In genomic region chr11:73013981-73014380, GRCm38 (mm10) we compare ENCODE assay signal across 19 mouse cellular contexts. TPM values are rescaled to one million over a fixed set of nuclear protein-coding genes. Genes with fewer than 3 reads are reported as not detected.
DNase-seq lines count a peak whose midpoint lies in the region; ATAC-seq and TF ChIP-seq lines count a peak whose summit lies in the region.
"Had no signal": no experiment of that assay in that cellular context is flagged by ENCODE, and none has a peak within 500 bp of the region (broad histone marks: within the 10 kb centered on the region; RNA-seq: fewer than 3 reads in every experiment).

No protein-coding gene starts in this region.

- no peaks in the 10 kb centered on the region for H3K9me3 ChIP-seq in kidney, embryonic 15.5 days (replicated peaks)
- H3K9me3 ChIP-seq in lung, postnatal 0 days (ENCODE audit: low read length) = no peaks in the 10 kb centered on the region
- H3K9me3 ChIP-seq: forebrain, embryonic 15.5 days; heart, embryonic 13.5 days; limb, embryonic 10.5 days; liver, embryonic 13.5 days; stomach, embryonic 15.5 days had no signal

- H3K4me3 ChIP-seq in kidney, embryonic 15.5 days (replicated peaks) = no peak overlapping the region
- no peak overlapping the region for H3K4me3 ChIP-seq in lung, adult 2 months (replicated peaks; ENCODE audit: extremely low read depth, low read depth, low read length)
- no peak overlapping the region for H3K4me3 ChIP-seq in lung, postnatal 0 days (ENCODE audit: low read depth, low read length)
- H3K4me3 ChIP-seq: forebrain, embryonic 15.5 days; heart, embryonic 13.5 days; limb, embryonic 10.5 days; liver, embryonic 13.5 days; stomach, embryonic 15.5 days had no signal

- DNase-seq in cerebellum, adult 11 months = peak; percentile 36
- DNase-seq in kidney, adult 18-20 months = peak; percentile 73
- DNase-seq in lung, adult 2 months = peak; percentile 37
- DNase-seq in lung, postnatal 0 days (ENCODE audit: low spot score) = no peak
- DNase-seq in adrenal gland, postnatal 25 days = peak; percentile 53
- no peak for DNase-seq in layer of hippocampus, adult 9-11 months
- DNase-seq: heart, adult 11 months; heart, postnatal 36 days; liver, embryonic 13.5 days; lung, postnatal 10 days; right cerebral cortex, postnatal 14 days had no signal

- TF ChIP-seq POLR2A in lung, adult 2 months (IDR thresholded peaks at IDR 0.05; ENCODE audit: borderline replicate concordance, extremely low read depth, low read depth, low read length) = no peak

- TF ChIP-seq EP300 in lung, postnatal 0 days (IDR thresholded peaks at IDR 0.05) = no peak

- H3K27ac ChIP-seq in kidney, embryonic 15.5 days = no peak overlapping the region
- no peak overlapping the region for H3K27ac ChIP-seq in lung, postnatal 0 days (ENCODE audit: low read length)
- H3K27ac ChIP-seq: forebrain, embryonic 15.5 days; heart, embryonic 13.5 days; limb, embryonic 10.5 days; liver, embryonic 13.5 days; stomach, embryonic 15.5 days had no signal

- no peak overlapping the region for H3K9ac ChIP-seq in kidney, embryonic 15.5 days
- no peak overlapping the region for H3K9ac ChIP-seq in lung, postnatal 0 days (replicated peaks; ENCODE audit: low read depth)
- H3K9ac ChIP-seq: forebrain, embryonic 15.5 days; heart, embryonic 13.5 days; liver, embryonic 13.5 days; stomach, embryonic 15.5 days had no signal

- 71% methylated on average over 5 of the region's 5 CpGs for WGBS in kidney, embryonic 15.5 days
- WGBS in lung, adult 2 months = 74% methylated on average over 5 of the region's 5 CpGs
- WGBS in lung, postnatal 0 days = 68% methylated on average over 5 of the region's 5 CpGs

- H3K36me3 ChIP-seq in kidney, embryonic 15.5 days = no peaks in the 10 kb centered on the region
- H3K36me3 ChIP-seq in lung, postnatal 0 days (ENCODE audit: insufficient read depth, low read length) = no peaks in the 10 kb centered on the region
- H3K36me3 ChIP-seq: forebrain, embryonic 15.5 days; heart, embryonic 13.5 days; limb, embryonic 10.5 days; liver, embryonic 13.5 days; stomach, embryonic 15.5 days had no signal

- no peak for TF ChIP-seq CTCF in lung, adult 2 months (IDR thresholded peaks at IDR 0.05; ENCODE audit: insufficient read depth, low read length)
- no peak for TF ChIP-seq CTCF in lung, postnatal 0 days (IDR thresholded peaks at IDR 0.05)

- H3K27me3 ChIP-seq in kidney, embryonic 15.5 days = peaks cover 27% of the 10 kb centered on the region
- no peaks in the 10 kb centered on the region for H3K27me3 ChIP-seq in lung, postnatal 0 days (replicated peaks; ENCODE audit: insufficient read depth, low read length)
- H3K27me3 ChIP-seq: forebrain, embryonic 15.5 days; stomach, embryonic 15.5 days had no signal

- no peak for ATAC-seq in cerebellum, adult (ENCODE audit: insufficient number of reproducible peaks, low FRiP score, low TSS enrichment)
- ATAC-seq in kidney, embryonic 15.5 days (replicated peaks; ENCODE audit: low FRiP score) = no peak
- no peak for ATAC-seq in lung, postnatal 0 days
- ATAC-seq: forebrain, embryonic 15.5 days; hindbrain, embryonic 16.5 days; intestine, postnatal 0 days had no signal

- H3K4me1 ChIP-seq in kidney, embryonic 15.5 days = peaks cover 12% of the 10 kb centered on the region; the same call in 1 of the 2 replicates
- peaks cover 5% of the 10 kb centered on the region for H3K4me1 ChIP-seq in lung, adult 2 months (ENCODE audit: control insufficient read depth, insufficient read depth, low read length)
- peaks cover 7% of the 10 kb centered on the region; the same call in 1 of the 2 replicates for H3K4me1 ChIP-seq in lung, postnatal 0 days (ENCODE audit: insufficient read depth, low read depth, low read length)

- no peak overlapping the region for H3K4me2 ChIP-seq in kidney, embryonic 15.5 days
- H3K4me2 ChIP-seq in lung, postnatal 0 days (replicated peaks; ENCODE audit: low read depth, low read length) = no peak overlapping the region
- H3K4me2 ChIP-seq: forebrain, embryonic 15.5 days; heart, embryonic 13.5 days; liver, embryonic 13.5 days; stomach, embryonic 15.5 days had no signal

RNA-seq across cellular contexts. Expression of gene Camkk1, which starts 4.8 kb away (rescaled TPM):
- polyA plus RNA-seq in kidney, embryonic 15.5 days (2015; fragmentation: Nextera tagmentation; extraction: Ambion mirVana) = 6.7 and 9.2 TPM in 2 replicates
- 8.7 and 9.3 TPM in 2 replicates for polyA plus RNA-seq in lung, adult 2 months (2012; rRNA removed)
- polyA plus RNA-seq in lung, postnatal 0 days (2015; fragmentation: Nextera tagmentation; extraction: Ambion mirVana) = 5.4 and 6.1 TPM in 2 replicates
- 2.6 and 3.1 TPM in 2 replicates for total RNA-seq in adrenal gland, postnatal 25 days (2021)

RNA-seq across cellular contexts. Expression of gene P2rx1, which starts 15.1 kb away (rescaled TPM):
- polyA plus RNA-seq in kidney, embryonic 15.5 days (2015; fragmentation: Nextera tagmentation; extraction: Ambion mirVana) = 1.6 and 1.7 TPM in 2 replicates
- polyA plus RNA-seq in lung, adult 2 months (2012; rRNA removed) = 3.2 and 4.4 TPM in 2 replicates
- polyA plus RNA-seq in lung, postnatal 0 days (2015; fragmentation: Nextera tagmentation; extraction: Ambion mirVana) = 1.9 and 2.1 TPM in 2 replicates
- total RNA-seq in adrenal gland, postnatal 25 days (2021) = 0.15 TPM in 1 of 2 replicates, not detected in the other

RNA-seq across cellular contexts. Expression of gene Ncbp3, which starts 33.6 kb away (rescaled TPM):
- 12.1 and 12.9 TPM in 2 replicates for polyA plus RNA-seq in kidney, embryonic 15.5 days (2015; fragmentation: Nextera tagmentation; extraction: Ambion mirVana)
- polyA plus RNA-seq in lung, adult 2 months (2012; rRNA removed) = 1.7 and 3.6 TPM in 2 replicates
- 5.3 and 6.5 TPM in 2 replicates for polyA plus RNA-seq in lung, postnatal 0 days (2015; fragmentation: Nextera tagmentation; extraction: Ambion mirVana)
- total RNA-seq in adrenal gland, postnatal 25 days (2021) = 10.8 and 15.1 TPM in 2 replicates

RNA-seq across cellular contexts. Expression of gene Atp2a3, which starts 53.0 kb away (rescaled TPM):
- polyA plus RNA-seq in kidney, embryonic 15.5 days (2015; fragmentation: Nextera tagmentation; extraction: Ambion mirVana) = 4.2 and 5.7 TPM in 2 replicates
- polyA plus RNA-seq in lung, adult 2 months (2012; rRNA removed) = 253 and 256 TPM in 2 replicates
- 30.7 and 33.1 TPM in 2 replicates for polyA plus RNA-seq in lung, postnatal 0 days (2015; fragmentation: Nextera tagmentation; extraction: Ambion mirVana)
- total RNA-seq in adrenal gland, postnatal 25 days (2021) = 5.4 and 6.3 TPM in 2 replicates

Comparison
In these comparisons a context has a peak if more than half of its experiments do, and no peak if none do; other contexts are left out.
1. DNase-seq: peak in cerebellum, adult 11 months (single experiment), kidney, adult 18-20 months (single experiment), lung, adult 2 months (single experiment) and adrenal gland, postnatal 25 days (single experiment); none in lung, postnatal 0 days (single experiment) and layer of hippocampus, adult 9-11 months (single experiment).